Mouse (Mus musculus): ENCODE measurements around the gene Ccdc175.

Gene Ccdc175

DNA sequence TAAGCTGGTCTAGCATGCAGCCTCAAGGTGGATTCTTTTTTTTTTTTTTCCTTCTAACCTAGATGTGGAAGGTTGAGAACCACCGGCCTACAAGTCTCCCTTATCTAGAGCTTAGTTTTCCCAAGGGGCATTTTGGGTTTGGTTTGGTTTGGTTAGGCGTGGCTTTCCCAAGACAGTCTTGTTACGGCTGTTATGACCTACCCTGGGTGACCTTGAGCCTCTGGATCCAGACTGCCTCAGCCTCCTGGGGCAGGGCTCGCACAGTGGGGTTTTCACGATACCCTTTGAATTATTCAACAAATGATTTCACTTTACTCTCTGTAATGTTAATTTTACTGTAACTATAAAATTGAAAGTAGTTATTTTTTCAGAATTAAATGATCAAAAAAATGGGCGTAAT lies 82.1 kb downstream of the Ccdc175 start:
- in situ Hi-C loops (cut with MboI, MseI), result loop anchor here (25.0 kb wide), 1 partner anchor 310 kb away; the partner anchor contains the start of gene Rtn1

DNA sequence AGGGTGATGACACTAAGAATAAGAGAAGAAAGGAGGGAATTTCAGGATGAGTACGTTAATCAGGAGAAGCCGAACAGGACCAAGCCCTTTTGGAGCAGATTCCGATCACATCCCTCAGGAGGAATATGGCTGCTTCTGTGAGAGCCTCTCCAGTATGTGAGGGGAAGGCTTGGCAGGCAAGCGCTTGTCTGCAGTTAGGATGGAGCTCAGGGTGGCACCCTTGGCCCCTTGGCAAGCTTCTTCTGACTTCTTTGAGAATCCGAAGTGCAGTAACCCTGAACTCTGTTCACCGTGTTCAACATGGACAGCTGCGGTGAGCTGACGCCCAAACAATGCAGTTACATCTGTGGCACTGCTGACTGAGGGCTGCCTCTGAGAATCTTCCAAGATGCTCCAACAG lies 87.9 kb downstream of the Ccdc175 start:
- in situ Hi-C loops (cut with MboI, MseI), result loop anchor here (25.0 kb wide), 1 partner anchor 565 kb away; the partner anchor contains the start of gene Dhrs7

DNA sequence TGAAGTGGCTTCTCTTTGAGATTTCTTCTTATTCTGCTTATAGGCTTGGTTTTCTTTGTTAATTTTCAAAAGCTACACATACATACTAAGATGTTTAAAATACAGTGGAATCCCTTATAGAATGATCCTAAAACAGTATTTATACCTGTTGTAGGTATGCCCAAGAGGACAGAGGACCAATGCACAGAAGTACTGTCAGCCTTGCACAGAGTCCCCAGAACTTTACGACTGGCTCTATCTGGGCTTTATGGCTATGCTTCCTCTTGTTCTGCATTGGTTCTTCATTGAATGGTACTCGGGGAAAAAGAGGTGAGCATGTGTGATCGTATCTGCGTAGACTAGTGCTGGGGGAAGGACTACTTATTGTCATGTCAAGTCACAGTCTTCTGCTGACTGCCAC lies 95.0 kb downstream of the Ccdc175 start:
- in situ Hi-C loops (cut with MboI, MseI), result loop anchor here (25.0 kb wide), 1 partner anchor 572 kb away; the partner anchor contains the start of gene Dhrs7

DNA sequence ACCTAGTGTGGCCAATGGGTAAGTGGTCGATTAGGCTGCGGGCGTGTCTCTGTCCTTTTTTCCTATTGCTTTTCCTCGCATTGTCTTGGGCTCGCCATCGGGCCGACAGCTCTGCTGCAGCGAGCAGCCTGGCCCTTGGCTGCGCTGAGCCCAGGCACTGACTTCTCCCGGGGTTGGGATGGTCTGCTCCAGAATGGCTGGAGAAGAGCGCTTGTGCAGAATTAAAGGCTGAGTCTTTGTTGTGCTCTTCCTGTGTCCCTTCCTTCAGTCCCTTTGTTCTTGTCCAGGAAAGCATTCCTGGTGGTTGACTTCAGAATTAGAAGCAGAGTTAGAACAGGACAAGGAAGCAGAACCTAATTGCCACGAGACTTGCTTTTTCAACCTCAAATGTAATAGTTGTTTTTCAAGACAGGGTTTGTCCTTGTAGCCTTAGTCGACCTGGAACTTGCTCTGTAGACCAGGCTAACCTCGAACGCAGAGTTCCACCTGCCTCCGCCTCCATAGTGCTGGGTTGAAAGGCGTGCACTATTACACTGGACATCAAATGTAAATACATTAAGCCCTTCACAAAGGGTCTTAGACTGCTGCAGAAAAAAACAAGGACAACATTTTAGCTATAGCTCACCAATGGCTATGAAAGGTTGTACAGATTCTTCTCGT lies 98.5 kb downstream of the Ccdc175 start:
- in situ Hi-C loops (cut with MboI, MseI), result loop anchor here (25.0 kb wide), 1 partner anchor 576 kb away; the partner anchor contains the start of gene Dhrs7

DNA sequence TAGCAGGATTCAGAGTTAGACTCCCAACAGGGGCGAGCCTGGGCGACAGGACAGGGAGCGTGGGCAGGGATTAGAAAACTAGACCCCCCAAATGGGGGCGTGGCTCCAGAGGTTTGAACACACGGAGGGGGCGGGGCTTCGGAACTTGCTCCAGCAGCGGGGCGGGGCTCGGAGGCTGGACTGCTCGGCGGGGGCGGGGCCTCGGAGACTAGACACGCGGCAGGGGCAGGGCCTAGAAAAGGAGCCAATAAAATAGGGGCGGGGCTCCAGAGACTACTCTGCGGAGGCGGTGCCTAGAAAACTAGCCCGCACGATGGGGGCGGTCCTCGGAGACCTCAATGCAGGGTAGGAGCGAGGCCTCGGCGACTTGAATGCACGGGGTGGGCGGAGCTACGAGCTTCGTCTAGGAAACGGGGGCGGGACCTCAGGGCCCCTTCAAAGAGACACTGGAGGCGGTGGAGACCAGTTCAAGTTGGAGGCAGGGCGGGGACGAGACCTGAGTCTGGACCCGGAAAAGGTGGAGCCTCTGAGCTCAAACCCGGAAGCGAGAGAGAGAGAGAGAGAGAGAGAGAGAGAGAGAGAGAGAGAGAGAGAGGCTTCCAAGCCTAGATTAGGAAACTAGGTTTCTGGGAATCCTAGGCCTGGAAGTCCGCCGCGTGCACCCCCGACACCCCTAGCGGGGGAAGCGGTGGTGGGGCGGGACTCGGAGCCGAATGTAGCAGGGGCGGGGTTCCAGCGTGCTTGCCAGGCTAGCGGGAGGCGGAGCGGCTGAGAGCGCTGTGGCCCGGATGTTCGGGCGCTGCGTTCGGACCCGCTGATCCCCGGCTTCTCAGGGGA lies 99.3 kb downstream of the Ccdc175 start, which contains the start of the genes L3hypdh and Jkamp:
L3hypdh (minus strand) TSS at position 111 of the 837 bp plus-strand sequence.
Jkamp (plus strand) TSS at position 261 of the 837 bp plus-strand sequence.
- in situ Hi-C loops (cut with MboI, MseI), result loop anchor here (25.0 kb wide), 1 partner anchor 577 kb away; the partner anchor contains the start of gene Dhrs7

DNA sequence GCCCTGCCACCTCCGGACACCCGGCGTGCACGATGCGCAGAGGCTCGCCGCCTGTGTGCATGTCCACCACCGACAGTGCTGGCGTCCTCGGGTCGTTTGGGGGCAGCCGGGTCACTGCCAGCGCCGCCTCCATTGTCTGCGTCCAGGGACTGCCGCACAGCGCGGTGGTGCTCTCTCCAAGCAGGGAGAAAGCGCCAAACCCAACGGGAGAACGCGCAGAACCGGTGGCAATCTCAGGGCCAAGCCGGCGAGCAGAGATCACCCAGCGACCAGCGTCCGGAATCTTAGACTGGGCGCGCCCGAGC lies 99.9 kb downstream of the Ccdc175 start:
- in situ Hi-C loops (cut with MboI, MseI), result loop anchor here (25.0 kb wide), 1 partner anchor 577 kb away; the partner anchor contains the start of gene Dhrs7

DNA sequence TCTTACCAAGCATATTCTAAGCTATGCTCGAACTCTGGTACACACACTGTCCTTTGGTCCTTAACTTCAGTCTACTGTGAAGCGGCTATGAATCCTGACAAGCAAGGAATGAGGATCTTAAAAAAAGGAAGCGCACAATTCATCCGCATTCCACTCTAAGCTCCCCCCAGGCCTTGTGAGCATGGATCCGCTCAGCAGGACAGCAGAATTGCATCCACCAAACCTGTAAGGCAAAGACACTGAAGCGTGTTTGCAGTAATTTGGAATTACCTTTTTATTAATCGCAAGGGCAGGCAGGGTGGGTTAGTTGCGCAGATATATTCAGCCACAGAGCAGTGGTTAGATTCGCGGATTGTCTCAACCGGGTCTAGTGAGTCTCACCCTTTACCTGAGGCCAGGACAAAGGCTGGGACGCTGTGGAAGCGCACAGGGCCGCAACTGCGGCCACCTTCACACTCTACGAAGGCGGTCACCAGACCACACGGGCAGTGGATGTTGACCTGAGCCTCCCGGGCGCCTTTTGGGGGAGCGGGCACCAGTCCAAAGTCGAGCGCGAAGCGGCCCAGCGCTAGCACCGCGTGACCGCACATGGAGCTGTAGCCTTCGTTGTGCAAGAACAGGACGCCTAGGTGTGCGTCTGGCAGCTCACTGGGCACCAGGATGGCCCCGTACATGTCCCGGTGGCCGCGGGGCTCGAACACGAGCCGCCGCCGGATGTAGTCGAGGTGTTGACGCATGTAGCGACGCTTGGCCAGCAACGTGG lies 100.4 kb downstream of the Ccdc175 start:
- in situ Hi-C loops (cut with MboI, MseI), result loop anchor here (25.0 kb wide), 1 partner anchor 578 kb away; the partner anchor contains the start of gene Dhrs7

DNA sequence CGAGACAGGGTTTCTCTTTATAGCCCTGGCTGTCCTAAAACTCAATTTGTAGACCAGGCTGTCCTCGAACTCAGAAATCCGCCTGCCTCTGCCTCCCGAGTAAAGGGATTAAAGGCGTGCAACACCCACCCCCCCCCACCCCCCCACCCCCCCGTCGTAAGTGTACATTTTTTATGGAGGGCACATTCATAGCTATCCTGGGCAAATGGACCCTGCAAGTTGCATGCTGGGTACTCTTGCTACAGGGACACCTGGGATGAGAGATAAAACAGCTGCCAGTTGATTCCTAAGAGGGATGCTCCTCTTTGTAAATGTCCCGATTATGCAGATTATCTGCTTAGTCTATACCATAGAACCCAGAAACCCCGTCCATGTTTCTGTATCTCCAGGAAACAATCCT lies 101.6 kb downstream of the Ccdc175 start:
- in situ Hi-C loops (cut with MboI, MseI), result loop anchor here (25.0 kb wide), 1 partner anchor 579 kb away; the partner anchor contains the start of gene Dhrs7

DNA sequence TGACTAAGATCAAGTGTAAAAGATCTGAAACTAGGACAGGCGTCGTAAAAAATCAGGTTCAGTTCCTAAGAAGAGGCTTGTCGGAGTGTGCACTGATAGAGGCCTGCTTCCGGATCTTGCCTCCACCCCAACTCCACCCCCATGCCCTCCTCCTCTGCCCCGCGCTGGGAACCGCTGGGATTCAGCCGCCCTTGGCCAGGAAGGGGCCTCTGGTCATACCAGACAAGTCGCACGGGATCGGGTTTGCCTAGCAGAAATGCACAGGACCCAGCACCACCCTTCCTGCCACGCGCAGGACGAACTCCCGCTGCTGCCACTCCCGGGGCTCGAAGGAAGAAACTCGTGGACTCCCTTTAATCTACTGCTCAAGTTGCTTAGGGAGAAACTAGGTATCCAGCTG lies 102.5 kb downstream of the Ccdc175 start:
- in situ Hi-C loops (cut with MboI, MseI), result loop anchor here (25.0 kb wide), 1 partner anchor 580 kb away; the partner anchor contains the start of gene Dhrs7

DNA sequence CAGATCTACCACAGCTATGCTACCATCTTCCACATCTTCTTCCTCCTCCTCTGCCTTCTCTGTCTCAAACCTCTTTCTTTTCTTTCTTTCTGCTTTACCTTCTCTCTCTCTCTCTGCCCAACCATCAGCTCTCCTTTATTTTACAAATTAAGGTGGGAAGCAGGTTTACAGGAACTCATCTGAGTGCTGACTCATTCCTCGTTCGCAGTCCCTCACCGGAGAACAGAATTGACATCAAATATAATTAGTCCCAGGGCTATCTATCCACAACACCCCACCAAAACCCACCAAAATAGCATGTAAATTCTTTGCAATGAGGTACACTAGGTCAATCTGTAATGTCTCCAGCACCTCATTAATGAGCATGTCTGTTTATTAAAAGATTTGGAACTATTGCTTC lies 102.9 kb downstream of the Ccdc175 start:
- in situ Hi-C loops (cut with MboI, MseI), result loop anchor here (25.0 kb wide), 1 partner anchor 580 kb away; the partner anchor contains the start of gene Dhrs7

DNA sequence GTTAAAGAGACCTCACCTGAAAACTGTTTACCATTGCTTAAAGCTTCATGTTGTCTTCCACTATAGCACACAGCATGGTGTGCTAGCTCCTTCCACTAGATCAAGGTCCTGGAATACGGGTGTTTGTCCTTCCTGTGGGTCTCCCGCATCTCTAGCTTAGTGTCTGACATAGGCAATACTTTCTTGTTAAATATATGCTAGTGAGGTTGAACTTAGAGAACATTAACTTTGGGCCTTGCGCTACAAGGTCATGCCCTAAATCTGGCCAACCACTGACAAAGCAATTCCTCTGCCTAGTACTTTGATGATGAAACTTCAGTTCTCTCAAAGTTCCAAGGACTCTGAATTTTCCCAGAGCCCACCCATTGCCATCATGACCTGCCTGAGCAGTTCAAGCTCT lies 106.6 kb downstream of the Ccdc175 start:
- in situ Hi-C loops (cut with MboI, MseI), result loop anchor here (25.0 kb wide), 1 partner anchor 584 kb away; the partner anchor contains the start of gene Dhrs7

DNA sequence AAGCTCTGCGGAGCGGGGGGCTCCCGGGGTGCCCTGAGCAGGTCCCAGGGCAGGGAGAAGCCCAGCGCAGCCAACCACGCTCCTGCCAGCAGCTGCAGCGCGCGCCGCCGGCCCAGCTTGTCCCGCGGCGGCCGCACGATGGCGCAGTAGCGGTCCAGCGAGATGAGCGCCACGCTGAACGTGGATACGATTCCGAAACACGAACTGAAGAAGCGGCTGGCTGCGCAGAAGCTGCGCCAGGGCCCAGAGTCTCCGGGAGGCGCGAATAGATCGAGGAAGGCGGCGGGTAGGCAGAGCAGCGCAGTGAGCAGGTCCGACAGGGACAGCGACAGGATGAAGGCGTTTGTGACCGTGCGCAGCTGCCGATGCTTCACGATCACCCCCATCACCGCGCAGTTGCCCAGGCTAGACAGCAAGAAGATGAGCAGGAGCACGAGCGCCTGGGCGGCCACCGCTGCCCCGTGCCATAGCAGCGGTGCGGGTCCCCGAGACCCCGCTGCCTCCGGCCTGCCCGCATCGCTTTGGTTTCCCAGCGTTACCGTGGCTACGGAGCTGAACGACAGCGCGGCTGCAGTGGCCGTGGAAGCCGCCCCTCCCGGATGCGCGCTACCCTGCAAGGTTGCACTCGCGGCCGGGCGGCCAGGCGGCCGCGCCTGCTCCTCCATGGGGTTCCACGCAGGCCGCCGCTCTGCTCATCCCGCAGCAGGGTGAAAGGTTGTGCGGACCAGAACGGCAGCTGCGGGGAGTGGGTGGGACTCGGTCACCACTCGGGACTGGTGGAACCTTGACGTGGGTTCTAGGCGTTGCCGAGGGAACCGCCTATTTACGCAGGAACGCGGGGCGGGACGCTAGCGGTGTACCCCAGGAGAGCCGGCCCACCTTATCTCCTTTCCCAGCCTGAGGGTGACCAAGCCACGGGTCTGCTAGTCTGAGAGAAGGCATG lies 114.2 kb downstream of the Ccdc175 start, which contains the start of gene Gpr135:
Gpr135 (minus strand) TSS at position 799 of the 943 bp plus-strand sequence.
- in situ Hi-C loops (cut with MboI, MseI), result loop anchor here (5.0 to 25.0 kb wide), 2 partner anchors 243 to 908 kb away; no protein-coding TSS in a partner anchor

DNA sequence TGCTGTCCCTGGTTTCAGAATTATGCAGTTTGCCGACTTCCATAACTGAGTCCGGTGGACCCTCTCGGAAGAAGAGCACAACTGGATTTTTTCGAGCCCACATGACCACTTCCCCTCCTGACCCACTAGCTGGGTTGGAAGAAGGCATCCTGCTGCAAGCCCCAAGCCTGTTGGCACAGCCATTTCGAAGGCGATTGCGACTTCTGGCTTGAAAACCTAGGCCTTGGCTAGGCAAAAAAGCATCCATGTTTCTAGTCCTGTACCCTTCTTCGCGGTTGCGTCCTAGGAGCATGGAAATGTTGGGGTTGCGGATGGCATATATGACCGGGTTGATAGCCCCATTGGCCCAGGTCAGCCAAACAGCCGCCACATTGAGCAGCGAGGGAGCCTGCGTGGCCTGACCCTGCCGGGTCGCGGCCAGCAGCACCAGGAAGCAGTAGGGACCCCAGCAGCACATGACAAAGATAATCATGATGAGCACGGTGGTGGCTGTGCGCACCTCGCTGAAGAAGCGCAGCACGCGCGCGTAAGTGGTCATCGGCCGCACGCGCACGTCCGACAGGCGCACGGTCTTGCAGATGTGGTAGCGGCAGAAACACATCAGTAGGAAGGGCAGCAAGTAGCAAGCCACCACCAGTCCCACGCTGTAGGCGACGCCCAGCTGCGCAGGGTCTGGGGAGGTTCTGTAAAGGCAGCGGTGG lies 115.1 kb downstream of the Ccdc175 start:
- in situ Hi-C loops (cut with MboI, MseI), result loop anchor here (5.0 to 25.0 kb wide), 2 partner anchors 242 to 907 kb away; no protein-coding TSS in a partner anchor

DNA sequence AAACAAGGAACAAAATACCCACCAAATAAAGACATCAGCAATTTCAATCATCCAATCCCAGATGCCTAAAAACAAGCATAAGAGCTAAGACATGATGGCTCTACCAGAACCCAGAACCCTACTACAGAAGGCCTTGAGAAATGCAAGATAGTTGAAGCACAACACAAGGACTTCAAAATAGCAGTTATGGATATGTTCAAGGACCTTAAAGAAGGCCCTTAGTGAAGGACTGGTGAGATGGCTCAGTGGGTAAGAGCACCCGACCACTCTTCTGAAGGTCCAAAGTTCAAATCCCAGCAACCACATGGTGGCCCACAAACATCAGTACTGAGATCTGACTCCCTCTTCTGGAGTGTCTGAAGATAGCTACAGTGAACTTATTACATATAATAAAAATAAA lies 127.0 kb downstream of the Ccdc175 start:
- in situ Hi-C loops (cut with MboI, MseI), result loop anchor here (25.0 kb wide), 1 partner anchor 895 kb away; no protein-coding TSS in a partner anchor

DNA sequence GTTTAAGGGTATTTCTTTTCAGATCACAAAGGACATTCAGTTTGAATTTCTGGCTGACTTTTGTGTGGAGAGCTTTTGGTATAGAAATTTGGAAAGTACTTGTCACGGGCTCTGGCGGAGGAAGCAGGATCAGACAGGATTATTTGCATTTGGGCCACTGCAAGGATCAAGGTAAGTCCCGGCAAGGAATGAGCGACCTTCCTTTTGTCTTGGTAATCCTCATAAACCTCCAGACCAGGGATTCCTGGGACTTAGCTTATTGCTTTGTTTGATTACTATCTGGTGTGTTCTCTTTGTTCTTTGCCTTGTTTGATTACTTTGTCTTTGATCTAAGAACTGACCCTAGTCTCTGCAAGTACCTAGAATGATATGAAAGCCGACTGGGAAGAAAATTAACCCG lies 131.0 kb downstream of the Ccdc175 start:
- in situ Hi-C loops (cut with MboI, MseI), result loop anchor here (25.0 kb wide), 1 partner anchor 892 kb away; no protein-coding TSS in a partner anchor

DNA sequence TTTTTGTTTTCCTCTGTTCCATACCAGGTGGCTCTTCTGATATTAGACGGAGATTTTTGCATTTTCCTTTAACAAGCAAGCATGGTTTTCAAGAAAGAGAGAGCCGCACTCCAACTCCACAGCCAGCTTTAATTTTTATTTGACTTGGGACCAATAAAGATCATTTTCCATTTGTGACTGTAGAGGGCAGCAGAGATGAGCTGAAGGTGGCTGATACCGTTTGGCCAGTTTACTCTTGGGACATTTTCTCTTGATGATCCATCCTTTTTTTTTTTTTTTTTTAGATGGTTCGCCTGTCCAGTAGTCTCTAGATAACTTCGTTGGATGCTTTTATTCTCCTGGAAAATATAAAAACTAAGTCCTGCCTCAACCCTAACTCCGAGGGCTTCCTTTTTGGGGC lies 131.5 kb downstream of the Ccdc175 start:
- in situ Hi-C loops (cut with MboI, MseI), result loop anchor here (25.0 kb wide), 1 partner anchor 891 kb away; no protein-coding TSS in a partner anchor

DNA sequence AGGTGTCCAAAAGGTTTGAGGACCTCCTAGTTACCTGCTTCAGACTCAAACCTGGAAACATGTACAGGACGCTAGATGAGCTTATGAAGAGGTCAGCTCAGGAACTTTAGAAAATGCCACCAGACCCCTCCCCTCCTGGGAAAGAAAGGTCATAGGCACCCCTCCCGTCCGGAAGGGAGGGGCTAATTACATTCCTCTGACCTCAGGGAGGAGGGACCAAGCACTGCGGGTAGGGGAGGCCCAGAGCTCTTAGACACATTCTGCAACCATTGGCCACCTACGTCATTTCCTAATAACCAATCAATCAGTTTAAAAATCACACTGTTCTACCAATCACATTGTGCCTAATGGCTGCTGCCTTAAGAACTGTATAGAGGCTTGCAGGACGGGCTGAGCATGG lies 132.3 kb downstream of the Ccdc175 start:
- in situ Hi-C loops (cut with MboI, MseI), result loop anchor here (25.0 kb wide), 1 partner anchor 890 kb away; no protein-coding TSS in a partner anchor
